Mouse (Mus musculus) gastrocnemius, adult 8-10 months (tissue): ENCODE measurements around the gene D16Ertd472e. TPM values are rescaled to one million over a fixed set of nuclear protein-coding genes. Genes with fewer than 3 reads are reported as not detected.

Experiments
- DNase-seq, 2 experiments: peaks; one replicate each; pipeline ENCODE4 v3.0.0; 2022; ENCODE audit warnings: low spot score in 2 of 2
- total RNA-seq, 4 experiments: library from RNA; stranded (reverse); gene quantifications; 2 replicates each; pipeline ENCODE4 v1.2.4; 2022

D16Ertd472e gene
- total RNA-seq, 4 experiments from 2014 or later: 2.4 to 3.6 (median 2.9) TPM

DNA sequence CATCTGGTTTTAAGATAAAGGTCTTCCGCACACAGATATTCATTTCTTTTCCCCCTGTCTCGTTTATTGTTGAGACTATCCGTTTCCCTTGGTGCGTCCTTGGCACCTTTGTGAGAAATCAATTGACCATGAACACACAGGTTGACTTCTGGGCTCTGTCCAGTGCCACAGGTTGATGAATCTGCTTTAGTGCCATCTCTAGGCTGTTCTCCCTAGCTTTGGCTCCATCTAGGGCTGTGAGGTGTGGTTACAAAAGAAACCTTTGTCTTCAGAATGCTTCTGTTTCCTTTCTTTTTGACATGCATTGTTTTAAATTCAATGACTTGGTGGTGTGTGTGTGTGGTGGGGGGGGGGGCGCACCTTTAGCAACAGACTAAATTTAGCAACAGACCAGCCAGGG lies 85.7 kb downstream of the D16Ertd472e start:
- DNase-seq: no peak

Other genes with a start within 250 kb of the D16Ertd472e start
- gene Btg3, start 199.5 kb downstream of the D16Ertd472e start, total RNA-seq: 1 to 10 TPM in 3 of 4 experiments, under 1 TPM in 1; 0.99 to 2.6 (median 1.7) TPM